Mouse (Mus musculus) intestine, embryonic 14.5 days (tissue): ENCODE data around the gene N4bp1. TPM values are rescaled to one million over a fixed set of nuclear protein-coding genes. Genes with fewer than 3 reads are reported as not detected.

ENCODE experiments used
- ATAC-seq: fragments of 200-750 bp; cut with Nextera tagmentation; replicated peaks from 2 replicates; pipeline ENCODE4 v1.8.0; 2017; ENCODE audit warnings: low read depth, moderate number of reproducible peaks, moderate TSS enrichment, moderate library complexity; ENCODE audit not compliant: low FRiP score, low TSS enrichment
- DNase-seq: peaks from one replicate; pipeline ENCODE4 v3.0.0-alpha.2; 2018; ENCODE audit warnings: low spot score
- H3K27ac ChIP-seq: fragments of 300-500 bp; sonication (generic); 2 replicates; pipeline ENCODE4 v1.5.1; 2014; ENCODE audit warnings: low read depth, mild to moderate bottlenecking, control low read depth
- H3K27me3 ChIP-seq: fragments of 300-500 bp; sonication (generic); replicated peaks from 2 replicates; pipeline ENCODE4 v1.6.1; 2014; ENCODE audit warnings: low read length, control low read depth; ENCODE audit not compliant: control insufficient read depth, insufficient read depth
- H3K36me3 ChIP-seq: fragments of 300-500 bp; sonication (generic); 2 replicates; pipeline ENCODE4 v1.6.1; 2014; ENCODE audit warnings: low read length, control low read depth; ENCODE audit not compliant: control insufficient read depth, insufficient read depth
- H3K4me1 ChIP-seq: fragments of 300-500 bp; sonication (generic); replicated peaks from 2 replicates; pipeline ENCODE4 v1.6.1; 2014; ENCODE audit warnings: low read length, control low read depth, mixed read lengths; ENCODE audit not compliant: control insufficient read depth, insufficient read depth
- H3K4me2 ChIP-seq: fragments of 300-500 bp; sonication (generic); 2 replicates; pipeline ENCODE4 v1.6.1; 2014; ENCODE audit warnings: low read length
- H3K4me3 ChIP-seq: fragments of 300-500 bp; sonication (generic); 2 replicates; pipeline ENCODE4 v1.5.1; 2014; ENCODE audit warnings: low read depth, low read length, control low read depth, mixed read lengths
- H3K9ac ChIP-seq: fragments of 300-500 bp; sonication (generic); 2 replicates; pipeline ENCODE4 v1.6.1; 2014; ENCODE audit warnings: mild to moderate bottlenecking, low read length
- H3K9me3 ChIP-seq: fragments of 300-500 bp; sonication (generic); 2 replicates; pipeline ENCODE4 v1.6.1; 2016; ENCODE audit warnings: low read length, control low read depth; ENCODE audit not compliant: control insufficient read depth
- WGBS: fragments of 180-500 bp; shearing (Covaris S2); extraction: QIAGEN DNeasy Blood & Tissue Kit; methylation state at CpG from one replicate; pipeline ENCODE4 v1.1.7; 2014; 5-methylcytosine and 5-hydroxymethylcytosine counted together
- polyA plus RNA-seq: library from polyadenylated mRNA; unstranded; fragments of >200 nt; fragmentation: Nextera tagmentation; extraction: Ambion mirVana; gene quantifications from 2 replicates; pipeline ENCODE4 v1.2.1, GENCODE M21; 2014

The N4bp1 gene
- polyA plus RNA-seq, 1 experiment from 2014 or later, result 12.2 TPM

- 38% methylated on average over 5 of the region's 5 CpGs for WGBS
- Histone ChIP-seq H3K27me3 (peaks cover 7% of the 10 kb centered on the region; the same call in 1 of the 2 replicates), H3K4me2 (no peak overlapping the region), H3K9ac (no peak overlapping the region), H3K27ac (no peak overlapping the region), H3K9me3 (no peaks in the 10 kb centered on the region), H3K36me3 (no peaks in the 10 kb centered on the region), H3K4me1 (peaks cover 18% of the 10 kb centered on the region), H3K4me3 (no peak overlapping the region)
- DNase-seq (no peak), ATAC-seq (no peak)
Measured at GRCm38 (mm10) chr8:86920996-86921395, 35.9 kb upstream of the N4bp1 start.

GRCm38 (mm10) chr8:86920455-86920854 is 35.4 kb upstream of the N4bp1 start:
- no peak overlapping the region for H3K9ac ChIP-seq
- H3K4me1 ChIP-seq, result peaks cover 18% of the 10 kb centered on the region
- no peak overlapping the region for H3K27ac ChIP-seq
- H3K36me3 ChIP-seq, result no peaks in the 10 kb centered on the region
- no peaks in the 10 kb centered on the region for H3K9me3 ChIP-seq
- WGBS, result 28% methylated on average over 7 of the region's 7 CpGs
- H3K4me3 ChIP-seq, result no peak overlapping the region
- ATAC-seq, result no peak
- H3K27me3 ChIP-seq, result peaks cover 7% of the 10 kb centered on the region; the same call in 1 of the 2 replicates
- DNase-seq, result no peak
- H3K4me2 ChIP-seq, result no peak overlapping the region

GRCm38 (mm10) chr8:86920024-86920423 is 35.0 kb upstream of the N4bp1 start:
- Histone ChIP-seq H3K4me3 (no peak overlapping the region), H3K36me3 (no peaks in the 10 kb centered on the region), H3K27ac (no peak overlapping the region), H3K9me3 (no peaks in the 10 kb centered on the region), H3K27me3 (peaks cover 7% of the 10 kb centered on the region; the same call in 1 of the 2 replicates), H3K4me2 (no peak overlapping the region), H3K4me1 (peaks cover 18% of the 10 kb centered on the region), H3K9ac (no peak overlapping the region)
- ATAC-seq (no peak), DNase-seq (no peak)
- 73% methylated on average over 7 of the region's 7 CpGs for WGBS

- no peak overlapping the region for H3K27ac ChIP-seq
- DNase-seq, result no peak
- no peaks in the 10 kb centered on the region for H3K36me3 ChIP-seq
- H3K4me1 ChIP-seq, result peaks cover 18% of the 10 kb centered on the region
- peaks cover 7% of the 10 kb centered on the region; the same call in 1 of the 2 replicates for H3K27me3 ChIP-seq
- no peak for ATAC-seq
- WGBS, result 65% methylated on average over 4 of the region's 4 CpGs
- no peaks in the 10 kb centered on the region for H3K9me3 ChIP-seq
- no peak overlapping the region for H3K4me3 ChIP-seq
- H3K9ac ChIP-seq, result no peak overlapping the region
- no peak overlapping the region for H3K4me2 ChIP-seq
Measured at GRCm38 (mm10) chr8:86919262-86919661, 34.2 kb upstream of the N4bp1 start.

GRCm38 (mm10) chr8:86918093-86918492 is 33.0 kb upstream of the N4bp1 start:
- Histone ChIP-seq H3K4me2 (no peak overlapping the region), H3K9me3 (no peaks in the 10 kb centered on the region), H3K9ac (no peak overlapping the region), H3K27ac (no peak overlapping the region), H3K4me3 (no peak overlapping the region), H3K4me1 (peaks cover 18% of the 10 kb centered on the region), H3K27me3 (peaks cover 7% of the 10 kb centered on the region; the same call in 1 of the 2 replicates), H3K36me3 (no peaks in the 10 kb centered on the region)
- ATAC-seq (no peak), DNase-seq (no peak)
- WGBS, result 88% methylated on average over 2 of the region's 2 CpGs

- Histone ChIP-seq H3K36me3 (no peaks in the 10 kb centered on the region), H3K9ac (no peak overlapping the region), H3K27ac (no peak overlapping the region), H3K4me1 (peaks cover 18% of the 10 kb centered on the region), H3K4me2 (no peak overlapping the region), H3K9me3 (no peaks in the 10 kb centered on the region), H3K27me3 (peaks cover 7% of the 10 kb centered on the region; the same call in 1 of the 2 replicates), H3K4me3 (no peak overlapping the region)
- DNase-seq (no peak), ATAC-seq (no peak)
- WGBS, result 81% methylated on average over 2 of the region's 2 CpGs
Measured at GRCm38 (mm10) chr8:86917689-86918088, 32.6 kb upstream of the N4bp1 start.

- Histone ChIP-seq H3K9ac (no peak overlapping the region), H3K4me3 (no peak overlapping the region), H3K9me3 (no peaks in the 10 kb centered on the region), H3K4me2 (no peak overlapping the region), H3K27ac (no peak overlapping the region), H3K4me1 (peaks cover 13% of the 10 kb centered on the region), H3K36me3 (no peaks in the 10 kb centered on the region), H3K27me3 (no peaks in the 10 kb centered on the region; the same call in 1 of the 2 replicates)
- ATAC-seq, result no peak
- DNase-seq, result no peak
- WGBS, result 88% methylated on average over 4 of the region's 4 CpGs
Measured at GRCm38 (mm10) chr8:86916369-86916768, 31.3 kb upstream of the N4bp1 start.

GRCm38 (mm10) chr8:86911136-86911535 is 26.1 kb upstream of the N4bp1 start:
- Histone ChIP-seq H3K4me1 (no peaks in the 10 kb centered on the region), H3K36me3 (no peaks in the 10 kb centered on the region), H3K4me2 (no peak overlapping the region), H3K4me3 (no peak overlapping the region), H3K9me3 (no peaks in the 10 kb centered on the region), H3K9ac (no peak overlapping the region), H3K27ac (no peak overlapping the region), H3K27me3 (no peaks in the 10 kb centered on the region)
- 83% methylated on average over 8 of the region's 8 CpGs for WGBS
- DNase-seq, result no peak
- no peak for ATAC-seq

GRCm38 (mm10) chr8:86910250-86910649 is 25.2 kb upstream of the N4bp1 start:
- Histone ChIP-seq H3K27ac (no peak overlapping the region), H3K27me3 (no peaks in the 10 kb centered on the region), H3K4me1 (no peaks in the 10 kb centered on the region), H3K9me3 (no peaks in the 10 kb centered on the region), H3K9ac (no peak overlapping the region), H3K4me3 (no peak overlapping the region), H3K36me3 (no peaks in the 10 kb centered on the region), H3K4me2 (no peak overlapping the region)
- 77% methylated on average over 7 of the region's 7 CpGs for WGBS
- ATAC-seq, result no peak
- no peak for DNase-seq
